Mouse (Mus musculus) WW6 (cell line): ENCODE measurements around the gene Slc16a14.

Source experiments
- DNase-seq: peaks from one replicate; pipeline ENCODE4 v3.0.0-alpha.2; 2013; ENCODE audit warnings: low read depth, low spot score

The Slc16a14 gene

DNA sequence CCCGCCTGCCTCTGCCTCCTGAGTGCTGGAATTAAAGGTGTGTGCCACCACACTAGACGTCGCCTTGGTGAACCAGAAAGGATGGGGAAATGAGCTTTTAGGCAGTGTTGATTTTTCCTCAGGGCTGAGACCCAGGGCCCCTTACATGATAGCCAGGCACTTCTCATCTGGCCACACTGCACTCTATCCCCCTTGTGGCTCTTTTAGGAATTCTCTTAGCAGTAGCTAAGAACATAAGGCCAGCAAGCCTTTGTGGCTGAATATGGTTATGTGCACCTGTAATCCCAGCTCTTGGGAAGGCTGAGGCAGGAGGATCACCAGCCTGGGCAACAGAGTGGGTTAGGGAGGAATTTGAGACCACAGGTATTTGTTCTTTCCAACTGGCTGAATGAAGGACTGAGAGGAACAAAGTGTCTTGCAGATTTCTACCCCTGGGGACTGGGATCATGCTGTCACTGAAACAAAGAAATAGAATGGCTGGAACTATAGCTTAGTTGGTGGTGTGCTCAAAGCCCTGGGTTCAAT, 68.2 kb downstream of the Slc16a14 start:
- DNase-seq, result no peak

DNA sequence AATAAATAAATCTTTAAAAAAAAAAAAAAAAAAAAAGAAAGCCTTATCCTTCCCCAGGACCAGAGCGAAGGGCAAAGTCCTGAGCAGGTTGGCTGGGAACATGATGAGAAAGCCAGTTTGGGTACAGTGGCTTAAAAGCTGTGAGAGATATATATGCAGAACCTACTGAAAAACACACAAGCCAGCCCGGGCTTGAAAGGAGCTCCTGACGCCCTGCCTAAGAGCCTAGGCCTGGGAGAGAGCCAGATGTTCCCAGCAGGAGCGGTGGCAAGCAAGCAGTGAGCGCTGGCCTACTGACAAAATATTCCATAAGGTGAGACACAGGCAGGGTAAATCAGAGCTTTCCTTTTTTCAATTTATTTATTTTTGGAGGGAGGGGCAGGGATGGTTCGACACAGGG, 68.7 kb downstream of the Slc16a14 start:
- DNase-seq, result no peak

DNA sequence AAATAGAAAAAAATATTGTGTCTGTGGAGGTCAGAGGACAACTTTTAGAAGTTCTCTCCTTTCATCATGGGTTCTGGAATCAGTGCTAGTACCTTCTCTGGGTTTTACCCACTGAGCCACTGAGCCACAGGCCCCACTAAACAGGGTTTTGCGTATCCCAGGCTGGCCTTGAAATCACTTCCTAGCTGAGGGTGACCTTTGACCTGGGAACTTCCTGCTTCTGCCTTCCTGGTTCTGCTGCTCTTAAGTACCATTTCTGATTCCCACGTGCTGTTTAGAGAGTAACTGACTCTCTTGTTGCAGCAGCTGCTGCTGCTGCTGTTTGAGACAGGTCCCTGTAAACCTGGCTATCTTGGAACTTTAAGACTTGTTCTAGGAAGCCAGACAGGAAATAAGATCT, 70.3 kb downstream of the Slc16a14 start:
- no peak for DNase-seq

DNA sequence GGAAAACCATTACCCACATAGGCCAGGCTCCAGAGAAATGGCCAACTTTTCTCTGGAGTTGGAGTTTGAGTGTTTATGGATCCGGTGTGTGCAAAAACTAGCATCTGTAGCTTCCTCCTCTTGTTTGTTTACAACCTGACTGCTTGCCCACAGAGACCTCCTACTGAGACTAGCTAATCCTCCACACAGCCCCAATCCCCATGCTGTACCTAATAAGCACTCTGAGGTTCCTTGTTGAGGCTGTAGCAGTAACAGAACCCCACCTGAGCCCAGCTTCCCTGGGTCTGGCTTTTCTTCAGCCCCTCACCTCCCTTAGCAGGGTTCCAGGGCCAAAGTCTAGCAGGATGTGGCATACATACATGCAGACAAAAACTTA, 73.7 kb downstream of the Slc16a14 start:
- DNase-seq, result no peak

DNA sequence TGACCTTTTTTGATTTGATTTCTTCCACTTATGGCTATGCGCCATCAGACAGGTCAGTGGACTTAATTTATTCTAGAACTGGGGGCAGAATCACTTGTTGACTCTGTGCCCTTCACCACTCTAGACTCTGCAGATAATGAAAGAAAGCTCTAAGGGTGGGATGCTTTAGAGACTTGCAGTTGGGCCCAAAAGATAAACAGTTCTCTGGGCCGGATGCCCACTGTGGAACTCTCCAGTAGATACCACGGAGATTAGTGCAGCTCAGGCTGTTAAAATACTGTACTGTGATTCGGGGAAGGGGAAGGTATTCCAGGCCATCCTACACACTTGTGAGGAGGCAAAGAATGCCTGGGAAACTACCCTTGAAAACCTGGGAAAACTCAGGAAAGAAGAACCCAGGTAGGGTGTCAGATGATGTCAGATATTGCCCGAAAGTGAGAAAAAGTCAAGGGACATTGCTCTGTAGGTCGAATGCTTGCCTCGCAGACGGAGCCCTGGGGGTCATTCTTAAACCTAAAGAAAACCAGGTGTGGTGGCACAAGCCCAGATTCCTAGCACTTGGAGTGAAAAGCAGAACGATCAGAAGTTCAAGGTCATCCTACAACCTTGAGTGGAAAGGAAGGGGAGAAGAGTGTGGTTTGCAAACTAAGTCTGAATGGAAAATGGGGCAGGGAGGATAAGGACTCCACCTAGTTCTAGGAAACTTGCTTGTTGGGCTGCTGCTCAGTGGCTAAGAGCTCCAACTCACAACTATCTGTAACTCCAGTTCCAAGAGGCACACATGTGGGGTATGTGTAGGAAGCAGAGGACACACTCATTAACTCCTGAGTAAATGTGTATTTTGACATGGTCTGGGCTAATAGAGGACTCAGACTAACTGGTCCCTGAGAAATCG, 74.3 kb downstream of the Slc16a14 start:
- no peak for DNase-seq

DNA sequence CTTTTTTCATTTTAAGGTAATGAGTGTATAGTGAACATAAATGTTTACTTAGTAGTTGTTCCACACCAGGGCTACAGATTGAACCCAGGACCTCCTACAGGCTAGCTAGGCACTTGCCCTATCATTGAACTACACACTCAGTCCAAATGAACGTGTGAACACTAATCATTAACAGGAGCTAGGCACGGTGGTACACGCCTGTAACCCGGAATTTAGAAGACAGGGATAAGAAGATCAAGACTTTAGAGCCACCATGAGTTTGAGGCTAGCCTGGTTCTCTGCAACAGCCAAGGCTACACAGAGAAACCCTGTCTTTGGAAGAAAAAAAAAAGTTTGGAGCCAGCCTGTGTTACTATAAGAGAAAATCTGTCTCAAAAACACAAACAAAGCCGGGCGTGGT, 75.3 kb downstream of the Slc16a14 start:
- no peak for DNase-seq
